Mouse (Mus musculus) stomach, postnatal 0 days (tissue): ENCODE data around the gene Sema7a. TPM values are rescaled to one million over a fixed set of nuclear protein-coding genes. Genes with fewer than 3 reads are reported as not detected.

Experiments
- ATAC-seq: fragments of 200-750 bp; cut with Nextera tagmentation; 2 replicates; pipeline ENCODE4 v1.8.0; 2017; ENCODE audit not compliant: low FRiP score, low TSS enrichment
- DNase-seq: peaks from one replicate; pipeline ENCODE4 v3.0.0-alpha.2; 2016; ENCODE audit warnings: low spot score
- H3K27ac ChIP-seq: fragments of 300-500 bp; sonication (generic); replicated peaks from 2 replicates; pipeline ENCODE4 v1.5.1; 2014; ENCODE audit warnings: mild to moderate bottlenecking, control low read depth
- H3K27me3 ChIP-seq: fragments of 300-500 bp; sonication (generic); 2 replicates; pipeline ENCODE4 v1.6.1; 2014; ENCODE audit warnings: low read length; ENCODE audit not compliant: control insufficient read depth, insufficient read depth
- H3K36me3 ChIP-seq: fragments of 300-500 bp; sonication (generic); 2 replicates; pipeline ENCODE4 v1.6.1; 2014; ENCODE audit warnings: low read length, mixed read lengths; ENCODE audit not compliant: control insufficient read depth, insufficient read depth
- H3K4me1 ChIP-seq: fragments of 300-500 bp; sonication (generic); replicated peaks from 2 replicates; pipeline ENCODE4 v1.6.1; 2014; ENCODE audit warnings: antibody characterized with exemption; ENCODE audit not compliant: control insufficient read depth, insufficient read depth
- H3K4me2 ChIP-seq: fragments of 300-500 bp; sonication (generic); replicated peaks from 2 replicates; pipeline ENCODE4 v1.6.1; 2014; ENCODE audit warnings: low read depth, mild to moderate bottlenecking, control low read depth, moderate library complexity
- H3K4me3 ChIP-seq: fragments of 300-500 bp; sonication (generic); 2 replicates; pipeline ENCODE4 v1.5.1; 2014; ENCODE audit warnings: low read depth, low read length, control low read depth
- H3K9ac ChIP-seq: fragments of 300-500 bp; sonication (generic); 2 replicates; pipeline ENCODE4 v1.6.1; 2014; ENCODE audit warnings: mild to moderate bottlenecking, low read length, control low read depth, mixed read lengths
- H3K9me3 ChIP-seq: fragments of 300-500 bp; sonication (generic); 2 replicates; pipeline ENCODE4 v1.6.1; 2016; ENCODE audit warnings: low read length; ENCODE audit not compliant: control insufficient read depth
- CTCF ChIP-seq: IDR thresholded peaks from 2 replicates; pipeline ENCODE4 v1.5.1; 2016; ENCODE audit warnings: antibody characterized with exemption, low read depth, mild to moderate bottlenecking, moderate library complexity
- EP300 ChIP-seq: optimal IDR thresholded peaks from 2 replicates; pipeline ENCODE3; 2016; ENCODE audit warnings: antibody characterized with exemption
- WGBS: fragments of 180-500 bp; shearing (Covaris S2); extraction: QIAGEN DNeasy Blood & Tissue Kit; methylation state at CpG from one replicate; pipeline ENCODE4 v1.1.7; 2014; 5-methylcytosine and 5-hydroxymethylcytosine counted together
- polyA plus RNA-seq: library from polyadenylated mRNA; unstranded; fragments of >200 nt; fragmentation: Nextera tagmentation; extraction: Ambion mirVana; gene quantifications from 2 replicates; pipeline ENCODE4 v1.2.1, GENCODE M21; 2015

Sema7a gene
- polyA plus RNA-seq, 1 experiment from 2014 or later, result 1.0 TPM

DNA sequence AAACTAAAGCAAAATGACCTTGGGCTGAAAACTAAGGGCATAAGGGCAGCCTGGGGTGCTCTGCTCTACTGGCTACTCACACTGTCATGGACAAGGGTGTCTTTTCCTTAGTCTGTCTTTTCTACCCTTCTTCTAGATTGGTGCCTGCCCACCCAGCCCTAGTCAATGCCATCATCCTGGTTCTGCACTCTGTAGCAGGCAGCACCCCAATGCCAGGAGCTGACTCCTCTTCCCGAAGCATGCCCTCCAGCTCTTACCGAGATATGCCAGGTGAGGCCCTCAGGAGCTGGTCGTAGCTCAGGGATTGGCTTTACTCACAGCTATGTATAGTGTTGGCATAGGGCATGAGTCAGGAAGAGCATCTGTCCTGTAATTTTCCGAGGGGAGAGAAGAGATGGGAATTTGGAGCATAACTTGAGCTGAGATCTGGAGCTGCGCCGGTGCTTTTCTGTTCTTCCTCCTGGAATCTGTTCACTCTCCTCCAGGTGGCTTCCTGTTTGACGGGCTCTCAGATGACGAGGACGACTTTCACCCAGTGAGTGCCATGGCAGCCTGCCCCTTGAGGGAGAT lies 18.3 kb upstream of the Sema7a start:
- Histone ChIP-seq H3K4me1 (no peaks in the 10 kb centered on the region), H3K4me2 (no peak overlapping the region), H3K27me3 (no peaks in the 10 kb centered on the region), H3K9me3 (no peaks in the 10 kb centered on the region), H3K36me3 (peaks cover 24% of the 10 kb centered on the region), H3K4me3 (no peak overlapping the region), H3K27ac (no peak overlapping the region), H3K9ac (no peak overlapping the region)
- DNase-seq, result no peak
- no peak for TF ChIP-seq CTCF
- no peak for TF ChIP-seq EP300
- ATAC-seq, result no peak
- 90% methylated on average over 9 of the region's 9 CpGs for WGBS

DNA sequence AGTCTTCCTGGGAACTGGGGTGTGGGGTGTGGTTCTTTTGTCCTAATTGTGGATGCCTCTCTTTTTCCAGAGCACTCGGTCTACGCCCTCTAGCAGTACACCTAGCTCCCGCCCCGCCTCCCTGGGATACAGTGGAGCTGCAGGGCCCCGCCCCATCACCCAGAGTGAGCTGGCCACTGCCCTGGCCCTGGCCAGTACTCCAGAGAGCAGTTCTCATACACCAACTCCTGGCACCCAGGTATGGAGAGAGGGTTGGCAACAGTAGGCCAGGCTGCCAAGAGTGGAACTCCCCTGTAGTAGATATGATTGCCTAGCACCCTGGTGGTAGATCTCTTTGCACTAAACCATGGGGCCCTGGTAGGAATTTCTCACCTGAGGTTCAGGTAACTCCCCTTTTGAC lies 17.5 kb upstream of the Sema7a start:
- Histone ChIP-seq H3K36me3 (peaks cover 27% of the 10 kb centered on the region), H3K4me1 (no peaks in the 10 kb centered on the region), H3K9me3 (no peaks in the 10 kb centered on the region), H3K9ac (no peak overlapping the region), H3K4me2 (no peak overlapping the region), H3K4me3 (no peak overlapping the region), H3K27ac (no peak overlapping the region), H3K27me3 (no peaks in the 10 kb centered on the region)
- WGBS, result 88% methylated on average over 5 of the region's 5 CpGs
- no peak for TF ChIP-seq CTCF
- no peak for TF ChIP-seq EP300
- peak; percentile 68 for ATAC-seq
- peak; percentile 41 for DNase-seq

DNA sequence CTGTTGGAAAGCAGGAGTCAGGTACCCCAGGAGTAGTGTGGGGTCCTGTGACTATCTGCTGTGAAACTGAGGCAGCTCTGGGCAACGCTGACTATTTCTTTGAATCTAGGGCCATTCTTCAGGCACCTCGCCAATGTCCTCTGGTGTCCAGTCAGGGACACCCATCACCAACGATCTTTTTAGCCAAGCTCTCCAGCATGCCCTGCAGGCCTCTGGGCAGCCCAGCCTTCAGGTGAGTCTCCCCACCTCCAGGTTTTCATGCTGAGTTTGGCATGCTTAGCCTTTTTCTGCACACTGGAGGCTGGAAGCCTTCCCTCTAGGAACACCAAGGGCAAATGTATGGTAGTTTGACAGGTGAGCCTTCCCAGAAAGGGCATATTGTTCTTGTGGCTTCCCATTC lies 16.9 kb upstream of the Sema7a start:
- no peak for ATAC-seq
- Histone ChIP-seq H3K9ac (no peak overlapping the region), H3K27me3 (no peaks in the 10 kb centered on the region), H3K27ac (no peak overlapping the region), H3K9me3 (no peaks in the 10 kb centered on the region), H3K4me1 (no peaks in the 10 kb centered on the region), H3K36me3 (peaks cover 27% of the 10 kb centered on the region), H3K4me2 (no peak overlapping the region), H3K4me3 (no peak overlapping the region)
- TF ChIP-seq CTCF (no peak), EP300 (no peak)
- no peak for DNase-seq
- 93% methylated on average over 3 of the region's 3 CpGs for WGBS

DNA sequence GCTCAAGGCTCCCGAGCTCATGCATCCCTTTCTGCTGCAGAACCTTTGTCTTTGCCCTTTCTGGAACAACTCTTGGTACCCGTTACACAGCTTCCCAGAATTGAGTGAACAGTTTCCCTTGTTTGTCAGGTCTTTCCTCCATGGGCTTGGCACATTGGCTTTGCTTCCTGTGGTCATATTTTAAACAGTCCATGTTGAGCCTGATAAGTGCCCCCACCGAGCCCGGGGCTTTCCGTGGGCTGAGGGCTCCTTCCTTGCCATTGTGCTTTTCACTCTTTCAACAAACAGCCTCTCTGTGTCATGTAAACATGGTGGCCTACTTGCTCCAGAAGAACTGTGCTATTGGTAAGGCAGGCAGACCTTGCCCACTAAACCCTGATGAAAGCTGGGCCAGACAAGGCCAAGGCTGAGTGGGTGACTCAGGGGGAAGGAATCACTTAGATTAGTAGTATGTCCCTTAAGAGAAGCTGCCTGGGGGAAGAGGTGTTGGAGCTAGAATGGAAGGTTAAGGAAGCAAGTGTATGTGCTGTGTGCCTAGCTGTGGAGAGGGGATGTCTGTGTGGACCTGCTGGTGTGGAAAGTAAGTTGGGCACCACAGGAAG lies 8.6 kb upstream of the Sema7a start:
- Histone ChIP-seq H3K4me3 (no peak overlapping the region), H3K27me3 (no peaks in the 10 kb centered on the region), H3K36me3 (peaks cover 5% of the 10 kb centered on the region; the same call in 1 of the 2 replicates), H3K9ac (no peak overlapping the region), H3K4me1 (no peaks in the 10 kb centered on the region), H3K27ac (no peak overlapping the region), H3K4me2 (no peak overlapping the region), H3K9me3 (no peaks in the 10 kb centered on the region)
- no peak for TF ChIP-seq CTCF
- no peak for TF ChIP-seq EP300
- DNase-seq (no peak), ATAC-seq (no peak; the same call in 1 of the 2 replicates)
- WGBS, result 70% methylated on average over 5 of the region's 5 CpGs

DNA sequence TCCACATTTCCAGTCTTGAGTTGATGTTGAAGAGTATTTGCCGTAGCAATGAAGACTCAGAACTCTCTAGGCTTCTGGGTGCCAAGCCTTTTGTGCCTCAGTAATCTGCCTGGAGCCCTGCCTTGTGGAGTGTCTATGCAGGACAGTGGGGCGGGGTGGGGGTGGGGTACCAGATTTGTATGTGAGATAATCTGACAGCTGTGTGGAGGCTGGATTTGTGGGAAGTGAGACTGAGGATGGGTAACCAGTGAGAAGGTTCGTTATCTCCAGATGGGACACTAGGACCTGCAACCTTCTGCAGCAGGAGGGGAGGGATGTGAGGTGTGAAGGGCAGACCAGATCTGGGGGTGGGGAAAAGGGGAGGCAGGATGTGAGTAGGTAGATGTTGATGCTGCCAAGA lies 7.7 kb upstream of the Sema7a start:
- 63% methylated on average over 3 of the region's 3 CpGs for WGBS
- Histone ChIP-seq H3K9ac (no peak overlapping the region), H3K27ac (no peak overlapping the region), H3K27me3 (no peaks in the 10 kb centered on the region), H3K36me3 (no peaks in the 10 kb centered on the region), H3K4me2 (no peak overlapping the region), H3K4me3 (no peak overlapping the region), H3K9me3 (no peaks in the 10 kb centered on the region), H3K4me1 (no peaks in the 10 kb centered on the region)
- no peak for ATAC-seq
- TF ChIP-seq EP300, result no peak
- no peak for TF ChIP-seq CTCF
- DNase-seq, result no peak

DNA sequence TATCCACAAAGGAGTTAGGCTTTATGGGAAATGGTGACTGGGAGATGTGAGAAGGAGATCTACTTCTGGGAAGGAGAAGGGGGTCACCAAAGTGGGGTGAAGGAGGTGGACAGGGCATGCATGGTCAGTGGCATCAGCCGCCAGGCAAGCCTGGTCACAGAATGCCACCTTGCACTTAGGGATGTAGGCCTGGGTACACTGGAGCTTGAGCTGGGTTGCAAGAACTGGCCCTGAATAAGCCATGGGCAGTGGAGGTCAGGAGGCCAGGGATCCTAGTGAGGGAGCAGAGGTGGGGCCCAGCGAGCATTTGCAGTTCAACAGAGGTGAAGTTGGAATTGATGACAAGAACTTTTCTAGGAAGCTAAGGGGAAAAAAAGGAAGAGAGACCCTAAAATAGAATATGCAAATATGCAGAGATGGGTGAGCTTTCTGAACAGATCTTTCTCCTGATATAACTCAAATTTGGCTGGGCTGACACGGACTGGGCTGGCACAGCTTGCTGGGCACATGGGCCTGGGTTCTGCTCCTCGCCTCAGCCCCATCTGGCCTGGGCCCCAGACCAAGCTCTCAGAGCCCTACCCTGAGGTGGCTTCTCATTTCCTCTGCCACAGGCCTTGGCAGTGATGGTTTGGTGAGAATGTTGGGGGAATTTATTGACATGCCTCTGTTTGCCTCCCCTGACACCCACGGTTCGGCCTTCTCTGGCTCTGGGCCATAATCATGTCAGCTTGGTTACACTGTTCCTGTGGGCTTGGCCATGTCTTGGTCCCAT lies 6.9 kb upstream of the Sema7a start:
- DNase-seq (no peak), ATAC-seq (no peak)
- no peaks in the 10 kb centered on the region for H3K36me3 ChIP-seq
- no peak overlapping the region for H3K4me2 ChIP-seq
- H3K9me3 ChIP-seq, result no peaks in the 10 kb centered on the region
- no peak overlapping the region for H3K4me3 ChIP-seq
- H3K9ac ChIP-seq, result no peak overlapping the region
- 72% methylated on average over 6 of the region's 6 CpGs for WGBS
- H3K27me3 ChIP-seq, result no peaks in the 10 kb centered on the region
- H3K4me1 ChIP-seq, result no peaks in the 10 kb centered on the region
- TF ChIP-seq EP300 (no peak), CTCF (no peak)
- H3K27ac ChIP-seq, result no peak overlapping the region
